Mouse (Mus musculus) limb, embryonic 10.5 days (tissue): ENCODE results near the gene Tshz3. TPM values are rescaled to one million over a fixed set of nuclear protein-coding genes. Genes with fewer than 3 reads are reported as not detected.

Experiments used
- DNase-seq: peaks from one replicate; pipeline ENCODE4 v3.0.0-alpha.2; 2017; ENCODE audit warnings: low spot score
- H3K27ac ChIP-seq: fragments of 300-500 bp; sonication (generic); 2 replicates; pipeline ENCODE4 v1.5.1; 2016; ENCODE audit warnings: mild to moderate bottlenecking
- H3K27me3 ChIP-seq: fragments of 300-500 bp; sonication (generic); 2 replicates; pipeline ENCODE4 v1.6.1; 2016; ENCODE audit warnings: low read depth, mild to moderate bottlenecking; ENCODE audit not compliant: poor library complexity, severe bottlenecking
- H3K36me3 ChIP-seq: fragments of 300-500 bp; sonication (generic); 2 replicates; pipeline ENCODE4 v1.6.1; 2016; ENCODE audit warnings: mild to moderate bottlenecking, moderate library complexity
- H3K4me1 ChIP-seq: fragments of 300-500 bp; sonication (generic); 2 replicates; pipeline ENCODE4 v1.6.1; 2016
- H3K4me3 ChIP-seq: fragments of 300-500 bp; sonication (generic); 2 replicates; pipeline ENCODE4 v1.5.1; 2016; ENCODE audit warnings: mild to moderate bottlenecking, moderate library complexity
- H3K9me3 ChIP-seq: fragments of 300-500 bp; sonication (generic); replicated peaks from 2 replicates; pipeline ENCODE4 v1.6.1; 2016; ENCODE audit warnings: mild to moderate bottlenecking
- WGBS: fragments of 180-500 bp; shearing (Covaris S2); methylation state at CpG from one replicate; pipeline ENCODE4 v1.1.7; 2016; 5-methylcytosine and 5-hydroxymethylcytosine counted together
- polyA plus RNA-seq: library from polyadenylated mRNA; unstranded; fragments of >200 nt; fragmentation: Nextera tagmentation; extraction: Ambion mirVana; gene quantifications from 2 replicates; pipeline ENCODE4 v1.2.1, GENCODE M21; 2016

The Tshz3 gene
- 9.2 and 10.6 TPM in 2 replicates for polyA plus RNA-seq

DNA sequence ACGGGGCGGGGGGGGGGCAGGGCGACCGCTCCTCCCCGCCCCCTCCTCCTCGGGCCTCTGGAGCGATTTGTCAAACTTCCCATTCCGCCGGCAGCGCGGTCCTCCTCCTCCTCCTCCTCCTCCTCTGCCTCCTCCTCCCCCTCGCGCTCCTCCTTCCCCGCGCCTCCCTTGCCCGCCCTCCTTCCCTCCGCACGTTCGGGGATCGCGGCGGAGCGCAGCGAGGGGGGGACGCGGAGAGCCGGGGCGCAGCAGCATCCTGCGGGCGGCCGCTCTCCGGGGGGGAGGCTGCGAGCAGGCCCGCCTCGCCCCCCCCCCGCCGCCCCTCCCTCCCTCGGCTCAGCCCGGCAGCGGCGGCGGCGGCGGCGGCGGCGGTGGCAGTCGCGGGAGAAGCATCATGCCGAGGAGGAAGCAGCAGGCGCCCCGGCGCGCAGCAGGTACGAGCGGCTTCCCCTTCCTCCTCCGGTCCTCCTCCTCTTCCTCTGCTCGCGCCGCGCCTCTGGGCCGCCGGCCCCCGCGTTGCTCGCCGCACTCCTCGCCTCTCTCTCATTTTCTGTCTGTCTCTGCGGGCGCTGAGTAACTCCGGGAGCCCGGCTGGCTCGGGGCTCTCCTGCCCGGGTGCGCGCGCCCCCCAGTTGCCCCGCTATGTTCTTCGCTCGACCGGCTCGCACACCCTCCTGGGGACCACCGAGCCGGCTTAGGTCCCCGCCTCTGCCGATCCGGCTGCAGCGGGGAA is at the start of gene Tshz3:
Gene Tshz3 (plus strand): TSS at position 263 of the 733 bp plus-strand sequence.
- H3K27me3 ChIP-seq = peaks cover 32% of the 10 kb centered on the region

DNA sequence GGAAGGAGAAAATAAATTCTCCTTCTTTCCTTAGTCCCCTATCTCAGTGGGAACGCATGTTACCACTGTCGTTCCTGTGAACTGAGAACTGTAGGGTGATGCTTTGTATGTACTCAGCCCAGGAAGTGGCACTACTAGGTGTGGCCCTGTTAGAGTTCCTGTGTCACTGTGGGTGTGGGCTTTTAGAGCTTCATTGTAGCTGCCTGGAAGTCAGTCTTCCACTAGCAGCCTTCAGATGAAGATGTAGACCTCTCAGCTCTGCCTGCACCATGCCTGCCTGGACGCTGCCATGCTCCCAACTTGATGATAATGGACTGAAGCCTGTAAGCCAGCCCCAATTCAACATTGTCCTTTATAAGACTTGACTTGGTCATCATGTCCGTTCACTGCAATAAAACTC is 42.0 kb upstream of the Tshz3 start:
- 88% methylated on average over 4 of the region's 4 CpGs for WGBS
- no peaks in the 10 kb centered on the region for H3K27me3 ChIP-seq
- peaks cover 10% of the 10 kb centered on the region for H3K4me1 ChIP-seq

More for the DNA sequence above, at the start of gene Tshz3:
- under 1% methylated on average over 77 of the region's 88 CpGs for WGBS
- H3K4me3 ChIP-seq = peak within 1 kb of the TSS; percentile 87
- no peaks in the 10 kb centered on the region for H3K9me3 ChIP-seq
- H3K4me1 ChIP-seq = peaks cover 68% of the 10 kb centered on the region
- H3K27ac ChIP-seq = peak within 1 kb of the TSS; percentile 94
- DNase-seq = peak; percentile 86
- peaks cover 10% of the 10 kb centered on the region for H3K36me3 ChIP-seq

DNA sequence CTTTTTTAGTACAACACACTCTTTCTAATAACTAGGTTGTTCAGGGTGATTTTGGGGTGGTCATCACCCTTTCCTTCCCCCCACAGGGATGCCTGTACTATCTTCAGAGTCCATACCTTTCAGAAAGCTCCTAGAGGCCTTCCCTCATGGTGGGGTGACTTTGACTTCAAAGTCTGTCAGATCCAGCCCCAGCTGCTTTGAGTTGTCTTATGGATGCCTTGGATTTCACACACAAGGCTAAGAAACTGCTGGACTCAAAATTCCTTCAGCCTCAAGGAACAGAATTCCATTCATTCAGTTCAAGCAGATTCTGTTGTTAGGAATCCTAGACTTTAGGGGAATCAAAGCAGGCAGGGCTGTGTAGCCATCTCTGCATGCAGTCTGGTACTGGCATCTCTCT is 41.5 kb upstream of the Tshz3 start:
- no peak overlapping the region for H3K27ac ChIP-seq
- H3K9me3 ChIP-seq = no peaks in the 10 kb centered on the region
- H3K27me3 ChIP-seq = no peaks in the 10 kb centered on the region
- DNase-seq = no peak
- no peak overlapping the region for H3K4me3 ChIP-seq
- H3K4me1 ChIP-seq = peaks cover 10% of the 10 kb centered on the region
- no peaks in the 10 kb centered on the region for H3K36me3 ChIP-seq

More for the DNA sequence above, 42.0 kb upstream of the Tshz3 start:
- Histone ChIP-seq H3K36me3 (no peaks in the 10 kb centered on the region), H3K4me3 (no peak overlapping the region), H3K27ac (no peak overlapping the region), H3K9me3 (no peaks in the 10 kb centered on the region)
- no peak for DNase-seq

DNA sequence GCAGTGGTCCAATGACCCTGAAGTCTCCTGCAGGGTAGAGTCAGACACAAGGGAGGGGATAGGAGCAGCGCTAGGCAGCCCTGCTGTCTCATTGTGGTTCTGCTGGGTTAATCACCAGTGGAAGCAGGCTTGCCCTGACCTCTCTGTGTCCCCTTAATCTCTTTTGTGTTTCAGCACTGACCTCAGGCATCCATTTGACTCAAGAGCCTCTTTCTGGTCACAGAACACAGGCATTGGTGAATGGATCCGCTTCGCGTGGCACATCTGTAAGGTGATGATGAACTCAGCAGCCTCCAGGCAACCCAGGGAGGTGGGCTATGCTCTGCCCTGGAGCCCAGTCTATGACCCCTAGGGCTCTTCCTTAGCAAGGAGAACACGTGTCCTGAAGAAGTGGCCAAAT is 39.6 kb upstream of the Tshz3 start:
- H3K4me1 ChIP-seq = peaks cover 9% of the 10 kb centered on the region
- DNase-seq = no peak
- no peaks in the 10 kb centered on the region for H3K36me3 ChIP-seq
- H3K27me3 ChIP-seq = no peaks in the 10 kb centered on the region
- H3K9me3 ChIP-seq = no peaks in the 10 kb centered on the region
- no peak overlapping the region for H3K4me3 ChIP-seq
- WGBS = 75% methylated on average over 5 of the region's 5 CpGs
- H3K27ac ChIP-seq = no peak overlapping the region

DNA sequence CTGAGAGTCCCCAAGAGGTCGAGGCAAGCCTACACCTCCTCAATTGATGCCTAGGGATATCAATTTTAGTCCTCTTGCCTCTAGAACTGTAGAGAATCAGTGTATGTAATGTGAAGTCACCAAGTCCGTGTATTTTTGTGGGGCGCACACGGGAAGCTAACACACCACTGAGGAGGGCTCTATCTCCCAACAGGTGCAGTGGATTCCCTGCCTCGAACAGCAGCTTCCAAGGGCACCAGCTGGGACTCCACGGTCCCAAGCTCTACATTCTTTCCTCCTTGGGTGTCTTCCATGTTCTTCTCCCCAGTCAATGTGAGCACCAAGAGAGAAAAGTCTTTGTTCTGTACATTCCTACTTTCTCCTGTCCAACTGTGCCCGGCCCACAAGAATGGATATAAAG is 38.7 kb upstream of the Tshz3 start:
- H3K9me3 ChIP-seq = no peaks in the 10 kb centered on the region
- WGBS = 92% methylated on average over 7 of the region's 7 CpGs
- H3K4me1 ChIP-seq = peaks cover 2% of the 10 kb centered on the region; the same call in 1 of the 2 replicates
- H3K4me3 ChIP-seq = no peak overlapping the region
- H3K27ac ChIP-seq = no peak overlapping the region
- DNase-seq = no peak
- no peaks in the 10 kb centered on the region for H3K27me3 ChIP-seq
- H3K36me3 ChIP-seq = no peaks in the 10 kb centered on the region

DNA sequence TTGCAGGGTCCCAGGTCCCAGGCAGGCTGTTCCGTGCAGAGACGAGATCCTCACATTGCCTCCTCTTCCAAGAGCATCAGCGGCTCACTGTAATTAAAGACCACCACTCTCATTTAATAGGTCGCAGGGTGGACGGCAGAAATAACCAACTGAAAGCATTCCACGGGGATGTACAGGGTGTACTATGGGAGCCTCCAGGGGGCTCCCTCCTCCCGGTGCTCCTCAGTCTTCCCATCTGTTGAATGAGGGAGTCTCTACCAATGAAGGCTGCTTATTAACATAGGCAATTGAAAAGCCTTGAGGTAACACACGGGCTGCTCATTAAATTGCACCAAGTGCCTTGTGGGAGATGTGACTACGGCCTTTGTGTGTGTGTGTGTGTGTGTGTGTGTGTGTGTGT is 37.3 kb upstream of the Tshz3 start:
- H3K4me1 ChIP-seq = peaks cover 2% of the 10 kb centered on the region; the same call in 1 of the 2 replicates
- H3K9me3 ChIP-seq = no peaks in the 10 kb centered on the region
- H3K36me3 ChIP-seq = no peaks in the 10 kb centered on the region
- no peaks in the 10 kb centered on the region for H3K27me3 ChIP-seq
- no peak overlapping the region for H3K4me3 ChIP-seq
- WGBS = 76% methylated on average over 9 of the region's 9 CpGs
- DNase-seq = no peak
- no peak overlapping the region for H3K27ac ChIP-seq

DNA sequence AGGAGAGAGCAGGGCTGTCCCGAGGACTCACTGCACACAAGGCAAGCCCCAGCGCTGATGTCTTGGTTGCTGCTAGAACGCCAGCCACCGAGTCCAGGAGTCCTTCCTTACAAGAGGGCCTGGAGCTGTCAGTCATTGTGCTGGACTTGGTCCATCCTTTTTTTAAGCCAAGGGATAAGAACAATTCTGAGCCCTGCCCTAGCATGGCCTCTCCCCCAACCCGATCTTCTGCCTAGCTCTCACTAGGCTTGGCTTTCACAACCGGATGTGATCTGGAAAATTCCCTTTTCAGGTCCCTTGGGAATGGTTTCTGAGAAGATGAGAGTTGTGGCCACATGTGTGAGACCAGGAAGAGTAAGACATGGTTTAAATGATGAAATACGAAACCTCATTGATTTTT is 34.5 kb upstream of the Tshz3 start:
- H3K27ac ChIP-seq = no peak overlapping the region
- H3K4me3 ChIP-seq = no peak overlapping the region
- H3K9me3 ChIP-seq = no peaks in the 10 kb centered on the region
- WGBS = 88% methylated on average over 7 of the region's 7 CpGs
- no peak for DNase-seq
- no peaks in the 10 kb centered on the region for H3K36me3 ChIP-seq
- H3K4me1 ChIP-seq = peaks cover 4% of the 10 kb centered on the region; the same call in 1 of the 2 replicates
- H3K27me3 ChIP-seq = no peaks in the 10 kb centered on the region

DNA sequence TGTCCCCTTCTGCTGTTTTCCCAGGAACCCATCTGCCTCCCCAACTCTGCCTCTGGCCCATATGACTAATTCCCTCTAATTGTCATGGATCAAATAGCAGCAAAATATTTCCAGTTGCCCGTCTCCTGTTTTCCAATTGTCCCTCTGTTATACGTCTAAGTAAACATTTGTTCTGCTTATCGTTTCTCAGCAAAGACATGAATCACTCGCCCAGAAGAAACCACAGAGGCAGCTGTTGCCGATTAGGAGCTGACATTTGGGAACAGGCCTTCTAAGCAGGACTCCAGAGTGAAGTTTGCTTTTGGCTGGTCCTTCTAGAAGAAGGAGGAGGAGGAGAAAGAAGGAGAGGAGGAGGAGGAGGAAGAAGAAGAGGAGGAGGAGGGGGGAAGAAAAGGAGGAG is 30.2 kb upstream of the Tshz3 start:
- DNase-seq = no peak
- H3K9me3 ChIP-seq = no peaks in the 10 kb centered on the region
- no peak overlapping the region for H3K4me3 ChIP-seq
- no peaks in the 10 kb centered on the region for H3K27me3 ChIP-seq
- H3K36me3 ChIP-seq = no peaks in the 10 kb centered on the region
- H3K27ac ChIP-seq = no peak overlapping the region
- WGBS = 34% methylated on average over 5 of the region's 5 CpGs
- H3K4me1 ChIP-seq = 0 out of 2 replicates have a peak, but pooled peaks cover 4% of the 10 kb centered on the region

DNA sequence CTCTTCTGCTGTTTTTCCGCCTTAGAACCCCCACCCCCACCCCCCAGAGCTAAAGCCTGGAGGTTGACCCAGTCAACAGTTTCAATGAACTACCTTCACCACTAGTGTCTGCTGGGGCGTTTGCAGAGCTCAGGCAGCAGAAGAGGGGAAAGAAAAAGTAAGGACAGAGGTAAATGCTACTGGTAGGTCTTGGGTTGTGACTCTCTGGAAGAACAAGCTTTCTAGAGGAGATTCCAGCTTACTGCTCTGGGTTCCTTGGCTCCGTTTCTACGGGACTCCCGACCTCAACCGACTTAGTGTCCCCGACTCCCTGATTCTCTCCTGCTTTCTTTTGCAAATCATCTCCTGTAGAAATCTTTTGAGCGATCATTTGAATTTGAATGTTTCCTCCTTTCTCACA is 19.9 kb upstream of the Tshz3 start:
- no peaks in the 10 kb centered on the region for H3K36me3 ChIP-seq
- H3K27ac ChIP-seq = no peak overlapping the region
- no peaks in the 10 kb centered on the region for H3K9me3 ChIP-seq
- peaks cover 23% of the 10 kb centered on the region for H3K4me1 ChIP-seq
- no peak overlapping the region for H3K4me3 ChIP-seq
- DNase-seq = no peak
- 19% methylated on average over 8 of the region's 8 CpGs for WGBS
- peaks cover 43% of the 10 kb centered on the region for H3K27me3 ChIP-seq

DNA sequence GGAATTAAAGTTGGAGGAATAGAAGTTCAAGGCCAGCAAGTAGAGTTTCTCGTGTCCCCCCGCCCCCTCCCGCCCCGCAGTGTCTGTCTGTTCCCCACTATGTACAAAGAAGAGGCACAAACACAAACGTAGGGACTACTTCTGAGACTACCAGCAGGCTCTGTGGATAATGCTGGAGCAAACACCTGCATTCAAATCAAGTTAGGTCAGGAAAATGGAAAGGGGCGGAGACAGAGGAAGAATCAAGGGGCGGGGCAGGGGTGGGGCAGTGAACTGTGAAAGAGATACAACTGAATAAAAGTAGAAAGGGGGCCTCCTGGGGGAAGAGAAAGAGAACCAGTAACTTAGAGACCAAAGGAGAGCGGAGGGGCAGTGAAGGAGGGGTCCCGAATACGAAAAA is 19.4 kb upstream of the Tshz3 start:
- Histone ChIP-seq H3K27me3 (peaks cover 43% of the 10 kb centered on the region), H3K36me3 (no peaks in the 10 kb centered on the region), H3K27ac (no peak overlapping the region), H3K4me3 (peak overlapping the region; percentile 13; the same call in 1 of the 2 replicates), H3K9me3 (no peaks in the 10 kb centered on the region), H3K4me1 (peaks cover 25% of the 10 kb centered on the region)
- no peak for DNase-seq
- 7% methylated on average over 10 of the region's 10 CpGs for WGBS

DNA sequence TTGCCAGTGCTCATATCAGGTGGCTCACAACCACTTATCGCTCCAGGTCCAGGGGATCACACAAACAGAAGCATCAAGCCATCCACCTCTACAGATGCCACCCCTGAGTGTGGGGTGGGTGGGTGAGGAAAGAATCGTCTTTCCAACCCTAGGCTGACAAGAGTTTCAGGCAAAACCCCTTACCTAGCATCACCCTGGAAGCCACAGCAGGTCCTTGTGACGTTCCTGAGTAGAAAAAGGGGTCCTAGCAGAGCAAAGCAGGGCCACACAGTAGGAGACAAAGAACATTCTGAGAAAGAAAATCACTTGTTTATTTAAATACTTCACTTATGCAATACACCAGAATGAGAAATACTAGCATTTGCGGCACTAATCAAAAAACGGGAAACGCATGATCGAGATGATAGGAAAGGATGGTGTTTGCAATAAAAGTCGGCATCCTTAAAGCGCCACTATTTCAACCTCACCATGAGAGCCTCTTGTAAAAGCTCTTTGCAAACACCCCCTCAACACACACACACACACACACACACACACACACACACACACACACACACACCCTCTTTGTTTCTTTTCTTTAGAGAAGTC is 18.8 kb upstream of the Tshz3 start:
- WGBS = 6% methylated on average over 9 of the region's 9 CpGs
- Histone ChIP-seq H3K36me3 (no peaks in the 10 kb centered on the region), H3K27me3 (peaks cover 43% of the 10 kb centered on the region), H3K4me1 (peaks cover 28% of the 10 kb centered on the region), H3K4me3 (peak overlapping the region; percentile 47; the same call in 1 of the 2 replicates), H3K27ac (peak overlapping the region; percentile 47; the same call in 1 of the 2 replicates), H3K9me3 (no peaks in the 10 kb centered on the region)
- no peak for DNase-seq

DNA sequence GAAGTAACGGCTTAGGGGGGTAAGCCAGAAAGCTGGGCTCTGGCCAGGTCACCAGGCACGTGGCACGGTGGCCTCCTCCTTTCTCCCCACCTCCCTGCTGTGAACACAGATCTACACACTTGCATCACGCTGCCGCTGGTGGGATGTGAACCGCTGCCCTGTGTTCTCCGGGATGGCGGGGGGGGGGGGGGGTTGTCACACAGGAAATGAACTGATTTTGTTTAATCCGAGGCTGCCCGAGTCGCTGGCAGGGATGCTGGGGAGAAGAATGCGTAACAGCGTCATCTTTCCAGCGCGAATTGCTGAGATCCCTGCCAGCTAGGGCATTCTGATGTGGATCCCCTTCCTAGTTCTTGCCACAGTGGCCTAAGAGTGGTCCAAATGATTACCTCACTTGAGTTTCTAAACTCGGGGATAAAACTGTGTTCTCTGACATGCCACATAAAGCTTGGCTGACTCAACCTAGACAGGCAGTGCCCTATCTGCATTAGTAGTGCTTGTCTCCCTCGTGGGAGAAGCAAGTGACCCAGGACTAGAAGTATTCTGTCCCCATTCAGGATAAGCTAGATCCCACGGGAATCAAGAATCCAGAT is 18.0 kb upstream of the Tshz3 start:
- H3K9me3 ChIP-seq = no peaks in the 10 kb centered on the region
- H3K27me3 ChIP-seq = peaks cover 43% of the 10 kb centered on the region
- H3K36me3 ChIP-seq = no peaks in the 10 kb centered on the region
- H3K27ac ChIP-seq = peak overlapping the region; percentile 47; the same call in 1 of the 2 replicates
- WGBS = 2% methylated on average over 18 of the region's 18 CpGs
- H3K4me1 ChIP-seq = peaks cover 28% of the 10 kb centered on the region
- DNase-seq = peak; percentile 56
- H3K4me3 ChIP-seq = peak overlapping the region; percentile 47

DNA sequence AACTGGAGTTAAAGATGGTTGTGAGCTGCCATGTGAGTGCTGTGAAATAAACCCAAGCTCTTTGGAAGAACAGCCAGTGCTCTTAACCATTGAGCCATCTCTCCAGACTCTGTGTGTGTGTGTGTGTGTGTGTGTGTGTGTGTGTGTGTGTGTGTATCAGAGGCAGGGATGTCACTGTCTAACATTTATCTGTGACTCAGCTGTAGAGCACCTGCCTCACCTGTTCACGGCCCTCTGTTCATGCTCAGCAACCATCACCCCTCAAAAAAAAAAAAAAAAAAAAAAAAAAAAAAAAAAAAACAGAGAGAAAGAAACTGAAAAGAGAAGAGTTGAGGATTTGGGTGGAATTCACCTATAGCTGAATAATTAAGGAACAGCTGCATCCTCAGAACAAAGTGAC is 10.4 kb upstream of the Tshz3 start:
- no peaks in the 10 kb centered on the region for H3K9me3 ChIP-seq

More for the DNA sequence above, 10.4 kb upstream of the Tshz3 start:
- Histone ChIP-seq H3K27me3 (peaks cover 48% of the 10 kb centered on the region), H3K36me3 (no peaks in the 10 kb centered on the region), H3K27ac (no peak overlapping the region), H3K4me1 (peaks cover 24% of the 10 kb centered on the region), H3K4me3 (no peak overlapping the region)
- 88% methylated on average over 1 of the region's 1 CpGs for WGBS
- DNase-seq = no peak
